8 mouse cellular contexts compared by ENCODE assay signal in the genomic region with DNA sequence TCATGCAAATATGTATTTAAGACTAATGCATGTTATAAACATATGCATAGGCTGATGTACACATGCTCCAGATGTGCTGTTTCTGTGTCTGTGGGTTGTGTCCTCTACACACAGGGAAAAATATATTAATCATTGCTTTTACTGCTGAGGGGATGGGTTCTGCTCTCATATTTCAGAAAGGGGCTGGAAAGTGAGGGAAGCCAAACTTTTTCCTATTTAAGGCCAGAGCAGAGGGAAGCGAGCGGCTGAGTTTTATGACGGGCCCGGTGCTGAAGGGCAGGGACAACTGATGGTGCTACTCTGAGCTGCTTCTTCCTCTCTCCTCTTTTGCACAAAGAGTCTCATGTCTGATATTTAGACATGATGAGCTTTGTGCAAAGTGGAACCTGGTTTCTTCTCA. TPM values are rescaled to one million over a fixed set of nuclear protein-coding genes. Genes with fewer than 3 reads are reported as not detected.
DNase-seq lines count a peak whose midpoint lies in the region; ATAC-seq lines count a peak whose summit lies in the region.

A gene (plus strand): TSS at position 151 of the 400 bp plus-strand sequence.

- ATAC-seq in embryonic facial prominence, embryonic 11.5 days (replicated peaks; ENCODE audit: insufficient number of reproducible peaks, low FRiP score, low TSS enrichment, low read depth) = peak; percentile 77; the same call in 1 of the 2 replicates
- peak; percentile 92 for ATAC-seq in lung, embryonic 16.5 days (ENCODE audit: low read depth)
- peak; percentile 86 for ATAC-seq in stomach, embryonic 14.5 days (ENCODE audit: insufficient number of reproducible peaks, insufficient read depth, low FRiP score, low read depth)

- H3K27me3 ChIP-seq in embryonic facial prominence, embryonic 11.5 days (ENCODE audit: control insufficient read depth, insufficient read depth, low read length) = no peaks in the 10 kb centered on the region
- no peaks in the 10 kb centered on the region for H3K27me3 ChIP-seq in heart, embryonic 10.5 days (ENCODE audit: insufficient read depth, poor library complexity, severe bottlenecking)
- H3K27me3 ChIP-seq in lung, embryonic 16.5 days (ENCODE audit: control insufficient read depth, insufficient read depth, low read depth, low read length) = no peaks in the 10 kb centered on the region
- H3K27me3 ChIP-seq in stomach, embryonic 14.5 days (ENCODE audit: control insufficient read depth, insufficient read depth, low read length) = no peaks in the 10 kb centered on the region

- peak within 1 kb of the TSS; percentile 63 for H3K9ac ChIP-seq in embryonic facial prominence, embryonic 11.5 days (replicated peaks; ENCODE audit: low read length)
- H3K9ac ChIP-seq in lung, embryonic 16.5 days (ENCODE audit: low read length) = peak within 1 kb of the TSS; percentile 64
- peak within 1 kb of the TSS; percentile 64 for H3K9ac ChIP-seq in stomach, embryonic 14.5 days (replicated peaks; ENCODE audit: low read depth, low read length)

- peak within 1 kb of the TSS; percentile 36 for H3K4me3 ChIP-seq in embryonic facial prominence, embryonic 11.5 days (ENCODE audit: low read depth, low read length)
- H3K4me3 ChIP-seq in heart, embryonic 10.5 days = peak within 1 kb of the TSS; percentile 48
- H3K4me3 ChIP-seq in lung, embryonic 16.5 days (ENCODE audit: low read length) = peak within 1 kb of the TSS; percentile 53
- peak within 1 kb of the TSS; percentile 47 for H3K4me3 ChIP-seq in stomach, embryonic 14.5 days (ENCODE audit: low read depth, low read length)

- H3K36me3 ChIP-seq in embryonic facial prominence, embryonic 11.5 days (replicated peaks; ENCODE audit: control insufficient read depth, insufficient read depth, low read depth, low read length) = no peaks in the 10 kb centered on the region
- no peaks in the 10 kb centered on the region for H3K36me3 ChIP-seq in heart, embryonic 10.5 days
- no peaks in the 10 kb centered on the region for H3K36me3 ChIP-seq in lung, embryonic 16.5 days (ENCODE audit: control insufficient read depth, insufficient read depth, low read length)
- no peaks in the 10 kb centered on the region for H3K36me3 ChIP-seq in stomach, embryonic 14.5 days (ENCODE audit: control insufficient read depth, insufficient read depth, low read length)

- 21% methylated on average over 4 of the region's 4 CpGs for WGBS in embryonic facial prominence, embryonic 11.5 days
- WGBS in heart, embryonic 10.5 days = 54% methylated on average over 4 of the region's 4 CpGs
- WGBS in lung, embryonic 16.5 days = 23% methylated on average over 4 of the region's 4 CpGs
- 30% methylated on average over 4 of the region's 4 CpGs for WGBS in stomach, embryonic 14.5 days

- peak within 1 kb of the TSS; percentile 92 for H3K27ac ChIP-seq in embryonic facial prominence, embryonic 11.5 days (replicated peaks; ENCODE audit: low read depth, low read length)
- H3K27ac ChIP-seq in heart, embryonic 10.5 days = peak within 1 kb of the TSS; percentile 87
- peak within 1 kb of the TSS; percentile 93 for H3K27ac ChIP-seq in lung, embryonic 16.5 days (ENCODE audit: low read length)
- H3K27ac ChIP-seq in stomach, embryonic 14.5 days (ENCODE audit: low read length) = peak within 1 kb of the TSS; percentile 98

- peak within 1 kb of the TSS; percentile 19; the same call in 1 of the 2 replicates for H3K4me2 ChIP-seq in embryonic facial prominence, embryonic 11.5 days (ENCODE audit: low read depth, low read length)
- 0 out of 2 replicates have a peak within 1 kb of the TSS, but pooled peaks have one; percentile 30 for H3K4me2 ChIP-seq in lung, embryonic 16.5 days (ENCODE audit: low read depth, low read length)
- peak within 1 kb of the TSS; percentile 26 for H3K4me2 ChIP-seq in stomach, embryonic 14.5 days (replicated peaks; ENCODE audit: low read depth, low read length)

- 0 out of 2 replicates have a peak, but pooled peaks cover 2% of the 10 kb centered on the region for H3K4me1 ChIP-seq in embryonic facial prominence, embryonic 11.5 days (ENCODE audit: control insufficient read depth, insufficient read depth, low read length)
- H3K4me1 ChIP-seq in heart, embryonic 10.5 days = 0 out of 2 replicates have a peak, but pooled peaks cover 4% of the 10 kb centered on the region
- H3K4me1 ChIP-seq in lung, embryonic 16.5 days (replicated peaks; ENCODE audit: control insufficient read depth, insufficient read depth, low read length) = no peaks in the 10 kb centered on the region; the same call in 1 of the 2 replicates
- peaks cover 5% of the 10 kb centered on the region; the same call in 1 of the 2 replicates for H3K4me1 ChIP-seq in stomach, embryonic 14.5 days (ENCODE audit: control insufficient read depth, insufficient read depth, low read length)

- H3K9me3 ChIP-seq in embryonic facial prominence, embryonic 11.5 days (replicated peaks; ENCODE audit: control insufficient read depth, low read length) = no peaks in the 10 kb centered on the region
- no peaks in the 10 kb centered on the region for H3K9me3 ChIP-seq in heart, embryonic 10.5 days
- H3K9me3 ChIP-seq in lung, embryonic 16.5 days (ENCODE audit: control insufficient read depth, low read length) = no peaks in the 10 kb centered on the region
- no peaks in the 10 kb centered on the region for H3K9me3 ChIP-seq in stomach, embryonic 14.5 days (ENCODE audit: control insufficient read depth, low read depth, low read length)

- peak; percentile 85 for DNase-seq in NIH3T3 (ENCODE audit: low read depth)
- peak; percentile 69 for DNase-seq in embryonic facial prominence, embryonic 11.5 days (ENCODE audit: low spot score)
- no peak for DNase-seq in heart, embryonic 10.5 days (ENCODE audit: low spot score)
- peak; percentile 17 for DNase-seq in kidney, adult 9 months
- no peak for DNase-seq in cerebellum, postnatal 36 days
- DNase-seq in frontal cortex, postnatal 10 days (ENCODE audit: low spot score in 2 of 2) = no peak

RNA-seq across cellular contexts. Expression of the gene that starts here (rescaled TPM):
- polyA plus RNA-seq in embryonic facial prominence, embryonic 11.5 days (2014; fragmentation: Nextera tagmentation; extraction: Ambion mirVana) = 470 and 503 TPM in 2 replicates
- 305 and 439 TPM in 2 replicates for polyA plus RNA-seq in heart, embryonic 10.5 days (2016; fragmentation: Nextera tagmentation; extraction: Ambion mirVana)
- 1,562 and 1,580 TPM in 2 replicates for polyA plus RNA-seq in lung, embryonic 16.5 days (2015; fragmentation: Nextera tagmentation; extraction: Ambion mirVana)
- polyA plus RNA-seq in stomach, embryonic 14.5 days (2014; fragmentation: Nextera tagmentation; extraction: Ambion mirVana) = 2,030 and 2,122 TPM in 2 replicates

Comparison
In these comparisons a context has a peak if more than half of its experiments do, and no peak if none do; other contexts are left out.
1. DNase-seq: peak in NIH3T3 (single experiment), embryonic facial prominence, embryonic 11.5 days (single experiment) and kidney, adult 9 months (single experiment); none in heart, embryonic 10.5 days (single experiment), cerebellum, postnatal 36 days (0 of 2) and frontal cortex, postnatal 10 days (0 of 2).
2. Peak in every context shown above with its lines, with median percentiles within 50 percentile points of each other: ATAC-seq, H3K27ac ChIP-seq, H3K4me2 ChIP-seq, H3K4me3 ChIP-seq and H3K9ac ChIP-seq.